Mouse (Mus musculus) heart, embryonic 13.5 days (tissue): ENCODE measurements at regions not wholly inside any gene's neighbourhood (a gene's known extent, or its start where the extent isn't known, plus 50 kb on each side); places are given as distances from the start of the nearest gene placed in this dataset.
"Not testable (repeated sequence)": the region's sequence is repeated elsewhere in the genome, so short reads cannot be mapped to it uniquely, and the experiment has no call there.

ENCODE experiments used
- ATAC-seq: fragments of 200-750 bp; cut with Nextera tagmentation; 2 replicates; pipeline ENCODE4 v1.8.0; 2017; ENCODE audit warnings: moderate TSS enrichment; ENCODE audit not compliant: insufficient number of reproducible peaks, low FRiP score, low TSS enrichment; ENCODE audit errors: extremely low read depth
- H3K27ac ChIP-seq: fragments of 300-500 bp; sonication (generic); replicated peaks from 2 replicates; pipeline ENCODE4 v1.5.1; 2015; ENCODE audit warnings: moderate library complexity, mild to moderate bottlenecking, inconsistent platforms
- H3K27me3 ChIP-seq: fragments of 300-500 bp; sonication (generic); replicated peaks from 2 replicates; pipeline ENCODE4 v1.6.1; 2015; ENCODE audit warnings: mild to moderate bottlenecking, inconsistent platforms
- H3K36me3 ChIP-seq: fragments of 300-500 bp; sonication (generic); 2 replicates; pipeline ENCODE4 v1.6.1; 2015; ENCODE audit warnings: mild to moderate bottlenecking, inconsistent platforms
- H3K4me1 ChIP-seq: fragments of 300-500 bp; sonication (generic); 2 replicates; pipeline ENCODE4 v1.6.1; 2015; ENCODE audit warnings: inconsistent platforms
- H3K4me2 ChIP-seq: fragments of 300-500 bp; sonication (generic); 2 replicates; pipeline ENCODE4 v1.6.1; 2015; ENCODE audit warnings: inconsistent platforms, mild to moderate bottlenecking, moderate library complexity
- H3K4me3 ChIP-seq: fragments of 300-500 bp; sonication (generic); 2 replicates; pipeline ENCODE4 v1.5.1; 2015; ENCODE audit warnings: moderate library complexity, mild to moderate bottlenecking, inconsistent platforms
- H3K9ac ChIP-seq: fragments of 300-500 bp; sonication (generic); 2 replicates; pipeline ENCODE4 v1.6.1; 2015; ENCODE audit warnings: inconsistent platforms, mild to moderate bottlenecking, moderate library complexity
- H3K9me3 ChIP-seq: fragments of 300-500 bp; sonication (generic); 2 replicates; pipeline ENCODE4 v1.6.1; 2016; ENCODE audit warnings: inconsistent platforms
- WGBS: fragments of 180-500 bp; shearing (Covaris S2); methylation state at CpG from one replicate; pipeline ENCODE4 v1.1.7; 2015; ENCODE audit warnings: mixed read lengths; 5-methylcytosine and 5-hydroxymethylcytosine counted together

- Histone ChIP-seq H3K36me3 (no peaks in the 10 kb centered on the region), H3K4me1 (no peaks in the 10 kb centered on the region), H3K4me3 (no peak overlapping the region), H3K27ac (no peak overlapping the region), H3K9ac (no peak overlapping the region), H3K4me2 (no peak overlapping the region), H3K27me3 (peaks cover 20% of the 10 kb centered on the region), H3K9me3 (peaks cover 3% of the 10 kb centered on the region)
- 87% methylated on average over 4 of the region's 4 CpGs for WGBS
- no peak for ATAC-seq
Measured at GRCm38 (mm10) chr10:117565529-117566086, 63.7 kb upstream of the Cpm start.

- Histone ChIP-seq H3K27me3 (peaks cover 15% of the 10 kb centered on the region), H3K4me3 (no peak overlapping the region), H3K9me3 (peaks cover 3% of the 10 kb centered on the region), H3K4me1 (no peaks in the 10 kb centered on the region), H3K9ac (no peak overlapping the region), H3K27ac (no peak overlapping the region), H3K36me3 (no peaks in the 10 kb centered on the region), H3K4me2 (no peak overlapping the region)
- 90% methylated on average over 3 of the region's 3 CpGs for WGBS
- ATAC-seq = no peak
Measured at GRCm38 (mm10) chr10:117565110-117565509, 64.2 kb upstream of the Cpm start.

GRCm38 (mm10) chr10:117564118-117565040, 64.9 kb upstream of the Cpm start:
- no peaks in the 10 kb centered on the region for H3K4me1 ChIP-seq
- no peaks in the 10 kb centered on the region for H3K36me3 ChIP-seq
- H3K27me3 ChIP-seq = peaks cover 8% of the 10 kb centered on the region
- H3K9me3 ChIP-seq = peaks cover 3% of the 10 kb centered on the region
- H3K4me3 ChIP-seq = no peak overlapping the region
- H3K9ac ChIP-seq = no peak overlapping the region
- 37% methylated on average over 12 of the region's 12 CpGs for WGBS
- no peak overlapping the region for H3K27ac ChIP-seq
- H3K4me2 ChIP-seq = no peak overlapping the region
- ATAC-seq = no peak

GRCm38 (mm10) chr10:117563429-117564117, 65.7 kb upstream of the Cpm start:
- ATAC-seq = no peak
- H3K4me2 ChIP-seq = no peak overlapping the region

GRCm38 (mm10) chr10:117562850-117563248, 66.5 kb upstream of the Cpm start:
- not testable (repeated sequence) for H3K27me3 ChIP-seq, H3K27ac ChIP-seq, H3K4me2 ChIP-seq, H3K9ac ChIP-seq, H3K9me3 ChIP-seq, H3K4me1 ChIP-seq, H3K36me3 ChIP-seq, ATAC-seq, H3K4me3 ChIP-seq
- WGBS = 76% methylated on average over 3 of the region's 3 CpGs

More at GRCm38 (mm10) chr10:117563429-117564117, 65.7 kb upstream of the Cpm start:
- H3K9ac ChIP-seq = no peak overlapping the region
- H3K9me3 ChIP-seq = peaks cover 3% of the 10 kb centered on the region
- no peaks in the 10 kb centered on the region; the same call in 1 of the 2 replicates for H3K27me3 ChIP-seq
- no peak overlapping the region for H3K27ac ChIP-seq
- no peaks in the 10 kb centered on the region for H3K36me3 ChIP-seq
- no peak overlapping the region for H3K4me3 ChIP-seq
- H3K4me1 ChIP-seq = no peaks in the 10 kb centered on the region
- 58% methylated on average over 8 of the region's 8 CpGs for WGBS

- Histone ChIP-seq H3K4me1 (no peaks in the 10 kb centered on the region), H3K9me3 (peaks cover 3% of the 10 kb centered on the region), H3K27ac (no peak overlapping the region), H3K27me3 (no peaks in the 10 kb centered on the region; the same call in 1 of the 2 replicates), H3K4me2 (no peak overlapping the region), H3K36me3 (no peaks in the 10 kb centered on the region), H3K9ac (no peak overlapping the region), H3K4me3 (no peak overlapping the region)
- ATAC-seq = no peak
- 74% methylated on average over 13 of the region's 13 CpGs for WGBS
Measured at GRCm38 (mm10) chr10:117561909-117562849, 67.1 kb upstream of the Cpm start.

- Histone ChIP-seq H3K36me3 (no peaks in the 10 kb centered on the region), H3K27ac (no peak overlapping the region), H3K4me1 (no peaks in the 10 kb centered on the region), H3K9ac (no peak overlapping the region), H3K4me2 (no peak overlapping the region), H3K4me3 (no peak overlapping the region), H3K27me3 (no peaks in the 10 kb centered on the region; the same call in 1 of the 2 replicates), H3K9me3 (peaks cover 2% of the 10 kb centered on the region)
- ATAC-seq = no peak
- 64% methylated on average over 5 of the region's 5 CpGs for WGBS
Measured at GRCm38 (mm10) chr10:117561279-117561820, 68.0 kb upstream of the Cpm start.

GRCm38 (mm10) chr10:117560396-117561278, 68.7 kb upstream of the Cpm start:
- Histone ChIP-seq H3K27me3 (no peaks in the 10 kb centered on the region; the same call in 1 of the 2 replicates), H3K4me1 (no peaks in the 10 kb centered on the region), H3K36me3 (no peaks in the 10 kb centered on the region), H3K27ac (no peak overlapping the region), H3K4me2 (no peak overlapping the region), H3K4me3 (no peak overlapping the region), H3K9ac (no peak overlapping the region), H3K9me3 (no peaks in the 10 kb centered on the region)
- ATAC-seq = no peak
- 52% methylated on average over 9 of the region's 9 CpGs for WGBS

GRCm38 (mm10) chr10:117559615-117560395, 69.5 kb upstream of the Cpm start:
- Histone ChIP-seq H3K4me2 (no peak overlapping the region), H3K4me3 (no peak overlapping the region), H3K27ac (no peak overlapping the region), H3K4me1 (no peaks in the 10 kb centered on the region), H3K9me3 (no peaks in the 10 kb centered on the region), H3K27me3 (peaks cover 3% of the 10 kb centered on the region; the same call in 1 of the 2 replicates), H3K9ac (no peak overlapping the region), H3K36me3 (no peaks in the 10 kb centered on the region)
- ATAC-seq = no peak
- WGBS = 66% methylated on average over 17 of the region's 17 CpGs
